Mouse (Mus musculus): ENCODE measurements around the gene Capn7. TPM values are rescaled to one million over a fixed set of nuclear protein-coding genes. Genes with fewer than 3 reads are reported as not detected.
A peak's percentile ranks its signal among the peaks of the same experiment; 100 is the strongest.

Capn7 gene
- polyA plus RNA-seq, 1 experiment from 2014 or later = 24.8 TPM

- 62% methylated on average over 10 of the region's 10 CpGs for WGBS
- Histone ChIP-seq H3K4me2 (replicated peaks; ENCODE audit: low read depth) (no peak overlapping the region), H3K4me3 (ENCODE audit: low read depth, low read length) (no peak overlapping the region), H3K9me3 (ENCODE audit: control insufficient read depth, low read length) (no peaks in the 10 kb centered on the region), H3K27me3 (ENCODE audit: control insufficient read depth, insufficient read depth, low read length) (no peaks in the 10 kb centered on the region), H3K36me3 (ENCODE audit: control insufficient read depth, insufficient read depth, low read length) (no peaks in the 10 kb centered on the region), H3K27ac (replicated peaks) (no peak overlapping the region), H3K4me1 (replicated peaks; ENCODE audit: control insufficient read depth, insufficient read depth) (no peaks in the 10 kb centered on the region; the same call in 1 of the 2 replicates), H3K9ac (ENCODE audit: low read length) (no peak overlapping the region)
- DNase-seq (ENCODE audit: low spot score) (no peak), ATAC-seq (ENCODE audit: low FRiP score, low TSS enrichment) (no peak)
- TF ChIP-seq CTCF (IDR thresholded peaks at IDR 0.05; ENCODE audit: low read depth) (no peak), EP300 (optimal IDR thresholded peaks at IDR 0.05) (no peak)
These were observed 78.0 kb downstream of the Capn7 start for GRCm38 (mm10) chr14:31414235-31414966.

GRCm38 (mm10) chr14:31414967-31415376, 78.5 kb downstream of the Capn7 start:
- H3K9me3 ChIP-seq (ENCODE audit: control insufficient read depth, low read length) = no peaks in the 10 kb centered on the region
- no peak for ATAC-seq (ENCODE audit: low FRiP score, low TSS enrichment)
- H3K27ac ChIP-seq (replicated peaks) = no peak overlapping the region
- DNase-seq (ENCODE audit: low spot score) = no peak
- H3K4me1 ChIP-seq (replicated peaks; ENCODE audit: control insufficient read depth, insufficient read depth) = no peaks in the 10 kb centered on the region; the same call in 1 of the 2 replicates
- 46% methylated on average over 7 of the region's 7 CpGs for WGBS
- H3K4me2 ChIP-seq (replicated peaks; ENCODE audit: low read depth) = no peak overlapping the region
- no peak overlapping the region for H3K4me3 ChIP-seq (ENCODE audit: low read depth, low read length)
- TF ChIP-seq EP300 (optimal IDR thresholded peaks at IDR 0.05) = no peak
- TF ChIP-seq CTCF (IDR thresholded peaks at IDR 0.05; ENCODE audit: low read depth) = no peak
- no peak overlapping the region for H3K9ac ChIP-seq (ENCODE audit: low read length)
- no peaks in the 10 kb centered on the region for H3K27me3 ChIP-seq (ENCODE audit: control insufficient read depth, insufficient read depth, low read length)
- no peaks in the 10 kb centered on the region for H3K36me3 ChIP-seq (ENCODE audit: control insufficient read depth, insufficient read depth, low read length)

GRCm38 (mm10) chr14:31416411-31416810, 80.0 kb downstream of the Capn7 start:
- no peaks in the 10 kb centered on the region for H3K27me3 ChIP-seq (ENCODE audit: control insufficient read depth, insufficient read depth, low read length)
- 83% methylated on average over 3 of the region's 3 CpGs for WGBS
- no peak for TF ChIP-seq EP300 (optimal IDR thresholded peaks at IDR 0.05)
- no peak for TF ChIP-seq CTCF (IDR thresholded peaks at IDR 0.05; ENCODE audit: low read depth)
- no peak overlapping the region for H3K4me3 ChIP-seq (ENCODE audit: low read depth, low read length)
- H3K9me3 ChIP-seq (ENCODE audit: control insufficient read depth, low read length) = no peaks in the 10 kb centered on the region
- H3K36me3 ChIP-seq (ENCODE audit: control insufficient read depth, insufficient read depth, low read length) = no peaks in the 10 kb centered on the region
- ATAC-seq (ENCODE audit: low FRiP score, low TSS enrichment) = no peak
- no peak overlapping the region for H3K4me2 ChIP-seq (replicated peaks; ENCODE audit: low read depth)
- no peak overlapping the region for H3K27ac ChIP-seq (replicated peaks)
- H3K9ac ChIP-seq (ENCODE audit: low read length) = no peak overlapping the region
- no peaks in the 10 kb centered on the region; the same call in 1 of the 2 replicates for H3K4me1 ChIP-seq (replicated peaks; ENCODE audit: control insufficient read depth, insufficient read depth)
- no peak for DNase-seq (ENCODE audit: low spot score)

- Histone ChIP-seq H3K9me3 (ENCODE audit: control insufficient read depth, low read length) (no peaks in the 10 kb centered on the region), H3K27ac (replicated peaks) (no peak overlapping the region), H3K4me1 (replicated peaks; ENCODE audit: control insufficient read depth, insufficient read depth) (no peaks in the 10 kb centered on the region; the same call in 1 of the 2 replicates), H3K4me3 (ENCODE audit: low read depth, low read length) (no peak overlapping the region), H3K27me3 (ENCODE audit: control insufficient read depth, insufficient read depth, low read length) (no peaks in the 10 kb centered on the region), H3K4me2 (replicated peaks; ENCODE audit: low read depth) (no peak overlapping the region), H3K36me3 (ENCODE audit: control insufficient read depth, insufficient read depth, low read length) (no peaks in the 10 kb centered on the region), H3K9ac (ENCODE audit: low read length) (no peak overlapping the region)
- 68% methylated on average over 16 of the region's 16 CpGs for WGBS
- ATAC-seq (ENCODE audit: low FRiP score, low TSS enrichment) (peak; percentile 52; the same call in 1 of the 2 replicates), DNase-seq (ENCODE audit: low spot score) (no peak)
- TF ChIP-seq EP300 (optimal IDR thresholded peaks at IDR 0.05) (no peak), CTCF (IDR thresholded peaks at IDR 0.05; ENCODE audit: low read depth) (no peak)
These were observed 80.6 kb downstream of the Capn7 start for GRCm38 (mm10) chr14:31416835-31417549.

GRCm38 (mm10) chr14:31419279-31419678, 82.8 kb downstream of the Capn7 start:
- WGBS = 51% methylated on average over 4 of the region's 4 CpGs
- Histone ChIP-seq H3K4me1 (replicated peaks; ENCODE audit: control insufficient read depth, insufficient read depth) (peaks cover 3% of the 10 kb centered on the region), H3K27ac (replicated peaks) (no peak overlapping the region), H3K4me3 (ENCODE audit: low read depth, low read length) (no peak overlapping the region), H3K9ac (ENCODE audit: low read length) (no peak overlapping the region), H3K4me2 (replicated peaks; ENCODE audit: low read depth) (no peak overlapping the region), H3K27me3 (ENCODE audit: control insufficient read depth, insufficient read depth, low read length) (no peaks in the 10 kb centered on the region), H3K9me3 (ENCODE audit: control insufficient read depth, low read length) (no peaks in the 10 kb centered on the region), H3K36me3 (ENCODE audit: control insufficient read depth, insufficient read depth, low read length) (no peaks in the 10 kb centered on the region)
- ATAC-seq (ENCODE audit: low FRiP score, low TSS enrichment) (no peak), DNase-seq (ENCODE audit: low spot score) (no peak)
- TF ChIP-seq EP300 (optimal IDR thresholded peaks at IDR 0.05) (no peak), CTCF (IDR thresholded peaks at IDR 0.05; ENCODE audit: low read depth) (no peak)

GRCm38 (mm10) chr14:31420135-31420534, 83.7 kb downstream of the Capn7 start:
- H3K4me1 ChIP-seq (replicated peaks; ENCODE audit: control insufficient read depth, insufficient read depth) = peaks cover 3% of the 10 kb centered on the region
- H3K27me3 ChIP-seq (ENCODE audit: control insufficient read depth, insufficient read depth, low read length) = no peaks in the 10 kb centered on the region
- H3K9ac ChIP-seq (ENCODE audit: low read length) = no peak overlapping the region
- H3K36me3 ChIP-seq (ENCODE audit: control insufficient read depth, insufficient read depth, low read length) = no peaks in the 10 kb centered on the region
- TF ChIP-seq CTCF (IDR thresholded peaks at IDR 0.05; ENCODE audit: low read depth) (no peak), EP300 (optimal IDR thresholded peaks at IDR 0.05) (no peak)
- ATAC-seq (ENCODE audit: low FRiP score, low TSS enrichment) (no peak), DNase-seq (ENCODE audit: low spot score) (no peak)
- no peak overlapping the region for H3K27ac ChIP-seq (replicated peaks)
- WGBS = 92% methylated on average over 8 of the region's 8 CpGs
- H3K4me3 ChIP-seq (ENCODE audit: low read depth, low read length) = no peak overlapping the region
- no peaks in the 10 kb centered on the region for H3K9me3 ChIP-seq (ENCODE audit: control insufficient read depth, low read length)
- no peak overlapping the region for H3K4me2 ChIP-seq (replicated peaks; ENCODE audit: low read depth)

All from stomach, postnatal 0 days (tissue).